Mouse (Mus musculus) kidney, adult 2 months (tissue): ENCODE measurements around the gene Ahcy.

Experiments
- CTCF ChIP-seq: fragments of 200-500 bp; conservative IDR thresholded peaks from 2 replicates; pipeline ENCODE4 v1.5.1; 2011; ENCODE audit warnings: low read depth, mild to moderate bottlenecking, control low read depth, low read length, moderate library complexity, mixed read lengths; ENCODE audit not compliant: insufficient read depth, insufficient read length
- POLR2A ChIP-seq: fragments of 200-500 bp; IDR thresholded peaks from one replicate; pipeline ENCODE4 v1.6.1; 2011; ENCODE audit warnings: low read depth, low read length, control low read depth

DNA sequence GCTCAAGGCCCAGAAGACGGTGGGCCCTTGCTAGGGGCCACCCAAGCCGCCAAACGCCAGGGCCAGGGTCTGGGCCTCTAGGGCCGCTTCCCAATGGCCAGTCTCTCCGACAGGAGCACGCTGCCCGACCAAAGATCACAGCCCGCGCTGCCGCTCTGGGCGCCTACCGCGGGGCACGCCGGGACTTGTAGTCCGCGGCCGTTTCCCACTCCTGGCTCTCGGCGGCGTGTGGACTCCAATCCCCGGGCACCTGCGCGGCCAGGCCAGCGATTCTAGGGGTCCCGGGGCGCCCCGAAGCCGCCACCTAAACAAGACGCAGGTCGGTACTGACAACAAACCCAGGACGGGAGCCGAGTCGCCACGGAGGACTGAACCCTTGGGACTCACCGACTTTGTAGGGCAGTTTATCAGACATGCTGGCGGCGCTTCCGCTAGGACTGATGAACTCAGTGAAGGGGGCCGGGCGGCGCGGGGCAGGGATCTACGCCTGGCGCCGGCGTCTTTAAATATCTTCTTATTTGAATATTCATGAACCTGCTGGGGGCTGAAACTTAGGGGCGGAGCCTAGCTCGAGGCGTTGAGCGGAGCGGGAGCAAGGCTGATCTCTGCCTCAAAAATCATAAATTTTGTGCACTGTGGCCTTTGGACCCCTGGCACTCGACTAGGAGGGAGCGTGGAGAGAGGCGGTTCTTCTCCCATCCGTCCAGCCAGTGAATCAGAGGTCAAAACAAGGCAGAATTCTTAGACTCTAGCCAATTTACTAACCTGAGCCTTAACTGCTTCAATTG lies at the start of gene Ahcy:
- TF ChIP-seq CTCF, result no peak
- no peak for TF ChIP-seq POLR2A
